Mouse (Mus musculus): ENCODE data around the gene Kcnma1. TPM values are rescaled to one million over a fixed set of nuclear protein-coding genes. Genes with fewer than 3 reads are reported as not detected.

Kcnma1 gene
- total RNA-seq, 2 experiments from 2014 or later: 26.6 to 32.2 TPM

- no peak for DNase-seq (ENCODE audit: low spot score in 2 of 2)
These were observed 642.3 kb downstream of the Kcnma1 start for GRCm38 (mm10) chr14:23372021-23372420.

- DNase-seq (ENCODE audit: low spot score in 2 of 2): no peak
These were observed 653.7 kb downstream of the Kcnma1 start for GRCm38 (mm10) chr14:23360491-23360995.

- no peak for DNase-seq (ENCODE audit: low spot score in 2 of 2)
These were observed 655.5 kb downstream of the Kcnma1 start for GRCm38 (mm10) chr14:23358776-23359175.

- no peak for DNase-seq (ENCODE audit: low spot score in 2 of 2)
These were observed 656.6 kb downstream of the Kcnma1 start for GRCm38 (mm10) chr14:23357529-23358278.

GRCm38 (mm10) chr14:23326786-23327185, 687.5 kb downstream of the Kcnma1 start:
- no peak for DNase-seq (ENCODE audit: low spot score in 2 of 2)

- DNase-seq (ENCODE audit: low spot score in 2 of 2): no peak
These were observed 709.0 kb downstream of the Kcnma1 start for GRCm38 (mm10) chr14:23305288-23305687.

- no peak for DNase-seq (ENCODE audit: low spot score in 2 of 2)
These were observed 713.8 kb downstream of the Kcnma1 start for GRCm38 (mm10) chr14:23300443-23300842.

GRCm38 (mm10) chr14:23290634-23291033, 723.7 kb downstream of the Kcnma1 start:
- no peak for DNase-seq (ENCODE audit: low spot score in 2 of 2)

- DNase-seq (ENCODE audit: low spot score in 2 of 2): no peak
These were observed 747.6 kb downstream of the Kcnma1 start for GRCm38 (mm10) chr14:23266554-23267309.

- no peak for DNase-seq (ENCODE audit: low spot score in 2 of 2)
These were observed 761.1 kb downstream of the Kcnma1 start for GRCm38 (mm10) chr14:23253154-23253553.

- no peak for DNase-seq (ENCODE audit: low spot score in 2 of 2)
These were observed 769.8 kb downstream of the Kcnma1 start for GRCm38 (mm10) chr14:23244446-23244845.

GRCm38 (mm10) chr14:23243857-23244256, 770.4 kb downstream of the Kcnma1 start:
- no peak for DNase-seq (ENCODE audit: low spot score in 2 of 2)

Other genes with a start within 250 kb of the Kcnma1 start
- 10 to 100 TPM; 27.4 to 28.8 TPM for gene Dlg5, start 231.4 kb upstream of the Kcnma1 start, total RNA-seq (2021)